Mouse (Mus musculus): ENCODE data around the gene Cldn15. TPM values are rescaled to one million over a fixed set of nuclear protein-coding genes. Genes with fewer than 3 reads are reported as not detected.

Cldn15 gene
- polyA plus RNA-seq (2014; fragmentation: Illumina TruSeq; extraction: RNeasy Lipid Tissue Mini Kit (QIAGEN cat#74804); ENCODE audit: low replicate concordance), result 94.9 TPM

DNA sequence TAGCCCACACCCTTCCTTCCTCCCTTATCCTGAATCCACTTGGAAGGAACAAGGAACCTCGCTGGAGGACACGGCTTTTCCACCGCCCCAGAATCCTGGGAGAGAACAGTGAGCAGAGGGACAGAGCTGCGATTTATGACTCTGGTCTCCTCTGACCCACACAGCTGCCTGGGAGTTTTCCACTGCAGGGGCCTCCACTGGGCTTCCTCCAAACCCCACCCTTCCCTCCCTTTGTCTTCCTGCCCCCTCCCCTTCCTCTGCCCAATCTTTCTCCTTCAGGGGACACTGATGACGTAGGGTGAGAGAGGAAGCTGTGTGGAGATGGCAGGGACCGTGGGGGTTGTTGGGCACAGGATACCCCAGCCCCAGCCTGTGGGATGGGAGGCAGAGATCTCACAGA is at the start of gene Cldn15:
Gene Cldn15 (plus strand): TSS at position 286 of the 400 bp plus-strand sequence.

DNA sequence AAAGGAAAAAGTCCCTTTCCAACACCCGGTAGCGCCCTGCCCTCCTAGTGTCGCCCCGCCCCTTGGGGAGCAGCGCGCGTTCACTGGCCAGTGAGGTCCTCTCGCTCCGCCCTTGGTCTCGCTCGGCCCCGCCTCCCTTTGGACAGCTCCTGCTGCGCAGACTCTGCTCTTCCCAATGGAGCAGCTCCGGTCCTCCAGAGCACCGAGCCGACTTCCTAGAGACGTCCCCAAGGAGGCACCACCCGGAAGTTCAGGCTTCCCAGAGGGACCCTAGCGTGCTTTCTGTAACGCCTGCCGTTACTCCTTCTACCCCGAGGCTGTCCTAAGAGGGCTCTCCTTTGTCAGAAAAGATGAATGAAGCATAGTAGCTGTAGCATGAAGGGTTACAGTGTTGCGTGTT is 13.4 kb upstream of the Cldn15 start, which contains the start of gene Fis1:
Gene Fis1 (plus strand): TSS at position 261 of the 400 bp plus-strand sequence.

DNA sequence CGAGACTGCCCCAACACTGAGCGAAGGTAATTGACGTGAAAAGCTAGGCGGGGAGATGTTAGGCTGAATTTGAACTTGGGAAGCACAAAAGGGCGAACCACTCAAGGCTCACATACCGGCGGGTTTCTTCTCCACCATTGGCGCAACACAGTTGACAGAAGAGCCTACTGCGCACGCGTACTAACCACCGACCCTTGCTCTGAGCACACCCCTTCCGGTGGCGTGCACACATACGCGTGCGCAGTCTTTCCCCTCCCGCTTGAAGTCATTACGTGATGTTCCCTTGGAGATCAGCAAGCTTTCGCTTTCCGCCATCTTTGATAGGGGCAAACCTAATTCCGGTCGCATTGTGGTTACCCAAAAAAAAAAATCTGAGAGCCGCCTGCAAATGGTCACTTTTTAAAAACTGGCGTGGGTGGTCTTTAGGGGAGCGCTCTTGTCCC is 20.3 kb downstream of the Cldn15 start, which contains the start of gene Plod3:
Gene Plod3 (plus strand): TSS at position 325 of the 443 bp plus-strand sequence.

DNA sequence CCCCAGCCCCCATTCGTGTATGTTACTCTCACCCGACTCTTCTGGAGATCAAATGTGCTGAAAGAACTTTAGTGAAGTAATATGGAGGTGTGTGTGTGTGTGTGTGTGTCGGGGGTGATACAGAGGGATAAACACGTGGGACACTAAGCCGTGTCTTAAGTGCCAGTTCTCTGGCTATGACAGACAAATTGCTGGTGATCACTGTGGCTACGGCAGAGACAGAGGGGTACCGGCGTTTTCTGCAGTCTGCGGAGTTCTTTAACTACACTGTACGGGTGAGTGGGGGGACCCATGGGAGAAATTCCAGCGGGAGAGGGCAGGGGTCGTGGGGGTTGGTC is 21.5 kb downstream of the Cldn15 start, which contains the start of gene Znhit1:
Gene Znhit1 (minus strand): TSS at position 88 of the 338 bp plus-strand sequence.

Other genes starting within 250 kb of the Cldn15 start
- gene Col26a1, start 83.4 kb upstream of the Cldn15 start, polyA plus RNA-seq (2014; fragmentation: Illumina TruSeq; extraction: RNeasy Lipid Tissue Mini Kit (QIAGEN cat#74804); ENCODE audit: low replicate concordance), result not detected
- 3.0 TPM for gene Ift22, start 58.5 kb upstream of the Cldn15 start, polyA plus RNA-seq (2014; fragmentation: Illumina TruSeq; extraction: RNeasy Lipid Tissue Mini Kit (QIAGEN cat#74804); ENCODE audit: low replicate concordance)
- gene Fis1, start 13.3 kb upstream of the Cldn15 start, polyA plus RNA-seq (2014; fragmentation: Illumina TruSeq; extraction: RNeasy Lipid Tissue Mini Kit (QIAGEN cat#74804); ENCODE audit: low replicate concordance), result 3.2 TPM
- 0.45 TPM for gene Plod3, start 20.4 kb downstream of the Cldn15 start, polyA plus RNA-seq (2014; fragmentation: Illumina TruSeq; extraction: RNeasy Lipid Tissue Mini Kit (QIAGEN cat#74804); ENCODE audit: low replicate concordance)
- gene Znhit1, start 21.4 kb downstream of the Cldn15 start, polyA plus RNA-seq (2014; fragmentation: Illumina TruSeq; extraction: RNeasy Lipid Tissue Mini Kit (QIAGEN cat#74804); ENCODE audit: low replicate concordance), result 1.9 TPM
- gene Vgf, start 59.8 kb downstream of the Cldn15 start, polyA plus RNA-seq (2014; fragmentation: Illumina TruSeq; extraction: RNeasy Lipid Tissue Mini Kit (QIAGEN cat#74804); ENCODE audit: low replicate concordance), result not detected
- gene Ap1s1, start 79.5 kb downstream of the Cldn15 start, polyA plus RNA-seq (2014; fragmentation: Illumina TruSeq; extraction: RNeasy Lipid Tissue Mini Kit (QIAGEN cat#74804); ENCODE audit: low replicate concordance), result 10.1 TPM
- 1.2 TPM for gene Serpine1, start 105.7 kb downstream of the Cldn15 start, polyA plus RNA-seq (2014; fragmentation: Illumina TruSeq; extraction: RNeasy Lipid Tissue Mini Kit (QIAGEN cat#74804); ENCODE audit: low replicate concordance)
- gene Trim56, start 149.6 kb downstream of the Cldn15 start, polyA plus RNA-seq (2014; fragmentation: Illumina TruSeq; extraction: RNeasy Lipid Tissue Mini Kit (QIAGEN cat#74804); ENCODE audit: low replicate concordance), result 26.4 TPM
- gene Muc3, start 182.7 kb downstream of the Cldn15 start, polyA plus RNA-seq (2014; fragmentation: Illumina TruSeq; extraction: RNeasy Lipid Tissue Mini Kit (QIAGEN cat#74804); ENCODE audit: low replicate concordance), result 739 TPM
- 5.4 TPM for gene Muc3a, start 245.8 kb downstream of the Cldn15 start, polyA plus RNA-seq (2014; fragmentation: Illumina TruSeq; extraction: RNeasy Lipid Tissue Mini Kit (QIAGEN cat#74804); ENCODE audit: low replicate concordance)